Mouse (Mus musculus) liver, adult 2 months (tissue): Measurements from ENCODE around the gene Slc17a3.

ENCODE experiments used
- CTCF ChIP-seq: fragments of 200-500 bp; IDR thresholded peaks from 2 replicates; pipeline ENCODE4 v1.5.1; 2011; ENCODE audit warnings: low read depth, low read length, control low read depth
- POLR2A ChIP-seq: fragments of 200-500 bp; IDR thresholded peaks from 2 replicates; pipeline ENCODE4 v1.6.1; 2011; ENCODE audit warnings: low read length, control low read depth; ENCODE audit not compliant: insufficient read depth; ENCODE audit errors: extremely low read depth

DNA sequence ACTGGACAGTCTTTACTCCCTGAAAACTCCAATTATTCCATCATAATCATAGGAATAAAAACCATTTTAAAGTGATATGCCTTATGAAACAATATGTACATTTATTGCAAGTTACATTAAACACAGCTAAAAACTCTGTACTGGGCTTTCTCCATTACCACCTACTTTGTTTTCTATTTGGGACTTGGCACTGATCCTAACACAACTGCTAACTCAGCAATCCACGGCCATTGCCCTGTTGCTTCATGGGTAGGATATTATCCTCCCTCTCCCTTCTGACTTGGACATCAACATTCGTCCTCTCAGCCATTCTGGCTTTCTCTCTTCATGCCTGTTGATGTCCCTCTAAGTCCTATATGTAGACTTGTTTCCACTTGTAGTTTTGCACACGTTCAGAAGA, 12.6 kb upstream of the Slc17a3 start:
- TF ChIP-seq CTCF (no peak), POLR2A (no peak)
